Mouse (Mus musculus) CH12.LX (cell line): ENCODE data around the gene Gm20683. TPM values are rescaled to one million over a fixed set of nuclear protein-coding genes. Genes with fewer than 3 reads are reported as not detected.

Experiments
- DNase-seq: peaks from one replicate; pipeline ENCODE4 v3.0.0-alpha.2; 2013; ENCODE audit errors: extremely low read depth
- H3K27ac ChIP-seq: 2 replicates; pipeline ENCODE4 v1.5.1; 2012; ENCODE audit warnings: low read depth, mild to moderate bottlenecking, control low read depth, moderate library complexity; ENCODE audit not compliant: insufficient read depth
- H3K27me3 ChIP-seq: replicated peaks from 2 replicates; pipeline ENCODE3; 2012; ENCODE audit warnings: inconsistent platforms
- H3K36me3 ChIP-seq, 2 experiments: replicated peaks in 1 of 2; 2 replicates each; pipeline versions ENCODE3 to v1.6.1; 2012; ENCODE audit warnings: inconsistent platforms in 1 of 2, low read length in 1 of 2, mild to moderate bottlenecking in 1 of 2, mixed read lengths in 1 of 2, moderate library complexity in 1 of 2; ENCODE audit not compliant: control insufficient read depth in 1 of 2, insufficient read depth in 1 of 2
- H3K4me1 ChIP-seq, 2 experiments: 2 replicates each; pipeline ENCODE4 v1.6.1; 2012; ENCODE audit warnings: inconsistent platforms in 1 of 2, moderate library complexity in 1 of 2; ENCODE audit not compliant: insufficient read depth in 2 of 2, control insufficient read depth in 1 of 2
- H3K4me2 ChIP-seq: 2 replicates; pipeline ENCODE4 v1.6.1; 2012; ENCODE audit warnings: low read depth, mild to moderate bottlenecking, control low read depth; ENCODE audit not compliant: poor library complexity, insufficient read depth, severe bottlenecking
- H3K4me3 ChIP-seq, 3 experiments: fragments of 150-350 bp in 1 of 3; sonication (generic) in 1 of 3; replicated peaks in 1 of 3; 2 replicates each; pipeline versions ENCODE3 to v1.5.1; 2011 to 2012; ENCODE audit warnings: low read depth in 2 of 3, low read length in 2 of 3, mild to moderate bottlenecking in 2 of 3, moderate library complexity in 2 of 3, control low read depth in 1 of 3, improper control_type of control experiment in 1 of 3, inconsistent platforms in 1 of 3, mixed read lengths in 1 of 3; ENCODE audit not compliant: poor library complexity in 1 of 3
- H3K79me2 ChIP-seq: replicated peaks from 2 replicates; pipeline ENCODE4 v1.6.1; 2012; ENCODE audit warnings: mild to moderate bottlenecking, moderate library complexity; ENCODE audit not compliant: control insufficient read depth, poor library complexity, insufficient read depth, severe bottlenecking; ENCODE audit errors: extremely low read depth
- H3K9ac ChIP-seq: 2 replicates; pipeline ENCODE4 v1.6.1; 2012; ENCODE audit warnings: low read depth, mild to moderate bottlenecking, control low read depth, moderate library complexity; ENCODE audit not compliant: insufficient read depth
- H3K9me3 ChIP-seq: replicated peaks from 2 replicates; pipeline ENCODE3; 2012; ENCODE audit warnings: low read length, inconsistent platforms, mixed read lengths
- BHLHE40 ChIP-seq: IDR thresholded peaks from 2 replicates; pipeline ENCODE4 v1.6.1; 2011; ENCODE audit warnings: mild to moderate bottlenecking, low read depth, low read length, improper control_type of control experiment
- CHD2 ChIP-seq: IDR thresholded peaks from 2 replicates; pipeline ENCODE4 v1.6.1; 2011; ENCODE audit warnings: low read length, improper control_type of control experiment
- CTCF ChIP-seq, 2 experiments: IDR thresholded peaks in 1 of 2; conservative IDR thresholded peaks in 1 of 2; 2 replicates each; pipeline ENCODE4 v1.5.1; 2011 to 2012; ENCODE audit warnings: low read depth in 2 of 2, low read length in 2 of 2, improper control_type of control experiment in 1 of 2, inconsistent platforms in 1 of 2, mild to moderate bottlenecking in 1 of 2, moderate library complexity in 1 of 2
- ELF1 ChIP-seq: IDR thresholded peaks from 2 replicates; pipeline ENCODE4 v1.6.1; 2014; ENCODE audit warnings: low read depth, mild to moderate bottlenecking, inconsistent platforms, low read length, improper control_type of control experiment
- GABPA ChIP-seq: IDR thresholded peaks from 2 replicates; pipeline ENCODE4 v1.6.1; 2012; ENCODE audit warnings: low read depth, low read length, improper control_type of control experiment, inconsistent platforms; ENCODE audit not compliant: insufficient replicate concordance
- MEF2A ChIP-seq: IDR thresholded peaks from 2 replicates; pipeline ENCODE4 v1.6.1; 2014; ENCODE audit warnings: low read depth, mild to moderate bottlenecking, inconsistent platforms, low read length, improper control_type of control experiment, borderline replicate concordance
- MYC ChIP-seq: IDR thresholded peaks from 2 replicates; pipeline ENCODE4 v1.6.1; 2011; ENCODE audit warnings: low read depth, mild to moderate bottlenecking, improper control_type of control experiment, low read length
- NELFE ChIP-seq: IDR thresholded peaks from 2 replicates; pipeline ENCODE4 v1.6.1; 2011; ENCODE audit warnings: low read depth, low read length, improper control_type of control experiment
- NRF1 ChIP-seq: IDR thresholded peaks from 2 replicates; pipeline ENCODE4 v1.6.1; 2014; ENCODE audit warnings: low read depth, mild to moderate bottlenecking, inconsistent platforms, low read length, improper control_type of control experiment, moderate library complexity
- POLR2AphosphoS2 ChIP-seq: IDR thresholded peaks from 2 replicates; pipeline ENCODE4 v1.6.1; 2011; ENCODE audit warnings: low read depth, low read length, improper control_type of control experiment
- RAD21 ChIP-seq: IDR thresholded peaks from 2 replicates; pipeline ENCODE4 v1.6.1; 2011; ENCODE audit warnings: low read depth, mild to moderate bottlenecking, low read length, improper control_type of control experiment, moderate library complexity
- RCOR1 ChIP-seq: conservative IDR thresholded peaks from 2 replicates; pipeline ENCODE4 v1.6.1; 2012; ENCODE audit warnings: low read depth, mild to moderate bottlenecking, inconsistent platforms, low read length, improper control_type of control experiment
- SMC3 ChIP-seq: IDR thresholded peaks from 2 replicates; pipeline ENCODE4 v1.6.1; 2011; ENCODE audit warnings: low read depth, low read length, improper control_type of control experiment
- TBP ChIP-seq: conservative IDR thresholded peaks from 2 replicates; pipeline ENCODE4 v1.6.1; 2011; ENCODE audit warnings: low read depth, low read length, improper control_type of control experiment
- TCF12 ChIP-seq: IDR thresholded peaks from 2 replicates; pipeline ENCODE4 v1.6.1; 2014; ENCODE audit warnings: low read depth, mild to moderate bottlenecking, inconsistent platforms, low read length, improper control_type of control experiment
- UBTF ChIP-seq: IDR thresholded peaks from 2 replicates; pipeline ENCODE4 v1.6.1; 2012; ENCODE audit warnings: low read depth, mild to moderate bottlenecking, inconsistent platforms, low read length, improper control_type of control experiment, moderate library complexity
- USF1 ChIP-seq: IDR thresholded peaks from 2 replicates; pipeline ENCODE4 v1.6.1; 2014; ENCODE audit warnings: low read depth, mild to moderate bottlenecking, inconsistent platforms, low read length, improper control_type of control experiment
- USF2 ChIP-seq: conservative IDR thresholded peaks from 2 replicates; pipeline ENCODE4 v1.6.1; 2011; ENCODE audit warnings: low read depth, low read length, improper control_type of control experiment
- ZC3H11A ChIP-seq: IDR thresholded peaks from 2 replicates; pipeline ENCODE4 v1.6.1; 2012; ENCODE audit warnings: low read depth, mild to moderate bottlenecking, inconsistent platforms, low read length, improper control_type of control experiment
- ZKSCAN1 ChIP-seq: IDR thresholded peaks from 2 replicates; pipeline ENCODE4 v1.6.1; 2012; ENCODE audit warnings: low read depth, inconsistent platforms, low read length, improper control_type of control experiment, borderline replicate concordance
- ZMIZ1 ChIP-seq: IDR thresholded peaks from 2 replicates; pipeline ENCODE4 v1.6.1; 2012; ENCODE audit warnings: low read depth, mild to moderate bottlenecking, inconsistent platforms, low read length, improper control_type of control experiment
- ZNF384 ChIP-seq: IDR thresholded peaks from 2 replicates; pipeline ENCODE4 v1.6.1; 2012; ENCODE audit warnings: low read depth, low read length, improper control_type of control experiment, inconsistent platforms
- dilution Hi-C: fragments of 300-500 bp; cut with MboI; formaldehyde crosslinking; loops from 2 replicates; pipeline ENCODE4 v1.14.3; 2020; ENCODE audit warnings: low sequenced_read_pairs; ENCODE audit not compliant: extremely low pct_unique_long_range_greater_than_20kb, extremely low pct_ligation_motif_present
- in situ Hi-C: fragments of 300-500 bp; cut with MboI; formaldehyde crosslinking; loops from 3 replicates; pipeline ENCODE4 v1.14.3; 2019; ENCODE audit warnings: low sequenced_read_pairs, low pct_ligation_motif_present, low pct_unique_long_range_greater_than_20kb, mixed read lengths
- polyA plus RNA-seq: library from polyadenylated mRNA; unstranded; fragments of >175 nt; gene quantifications from 2 replicates; pipeline ENCODE4 v1.2.1, GENCODE M21; 2012; ENCODE audit warnings: low read depth; ENCODE audit not compliant: insufficient read length
- total RNA-seq, 2 experiments: library from RNA; depleted of rRNA; stranded (reverse); fragments of 300-350 nt in 1 of 2; fragments of >200 nt in 1 of 2; gene quantifications; 2 replicates each; pipeline ENCODE4 v1.2.3; 2012 to 2014

The Gm20683 gene
- total and polyA plus RNA-seq, 3 experiments, result 1.3 to 4.8 (median 3.8) TPM

DNA sequence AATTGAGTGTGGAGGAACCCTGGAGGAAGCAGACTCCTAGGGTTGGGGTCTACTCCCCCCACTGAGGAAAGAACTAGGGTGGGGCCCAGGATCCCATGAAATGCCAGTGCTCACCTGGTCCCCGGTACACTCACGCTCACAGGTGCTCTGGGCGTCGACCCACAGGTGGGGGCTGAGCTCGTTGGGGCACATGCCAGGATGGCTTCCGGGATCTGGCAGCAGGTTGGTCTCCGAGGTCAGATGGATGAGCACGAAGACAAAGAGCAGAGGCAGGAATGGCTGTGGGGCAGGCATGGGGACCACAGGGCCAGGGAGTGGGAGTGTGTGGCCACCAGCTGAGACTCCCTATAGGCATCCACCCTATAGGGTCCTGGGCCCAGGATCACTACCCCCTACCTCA is 38.2 kb upstream of the Gm20683 start (continued):
- no peak for TF ChIP-seq RCOR1

DNA sequence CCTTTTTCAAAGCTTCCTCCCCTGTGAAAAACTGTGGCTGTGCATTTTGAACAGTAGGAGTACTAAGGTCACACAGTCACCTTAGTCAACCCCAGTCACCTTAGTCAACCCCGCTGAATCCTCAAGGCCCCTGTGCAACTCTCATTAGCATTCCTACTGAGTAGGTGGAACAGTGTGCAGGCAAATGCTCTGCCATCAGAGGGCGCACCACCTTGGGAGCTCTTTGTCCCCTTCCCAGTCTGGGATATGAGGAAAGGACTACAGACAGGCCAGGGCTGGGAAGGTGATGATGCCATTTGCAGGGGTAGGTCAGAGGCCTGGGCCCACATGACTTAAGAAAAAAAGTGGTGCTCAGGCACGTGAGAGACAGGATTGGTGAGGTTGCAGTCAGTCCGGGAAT is 37.7 kb upstream of the Gm20683 start:
- in situ Hi-C loops (no loop called here), dilution Hi-C loops (no loop called here)
- Histone ChIP-seq H3K79me2 (no peaks in the 10 kb centered on the region), H3K4me1 (peaks cover 4 to 12% of the 10 kb centered on the region in 2 experiments), H3K9ac (no peak overlapping the region), H3K36me3 (peaks cover 51 to 77% of the 10 kb centered on the region in 2 experiments), H3K27ac (no peak overlapping the region), H3K4me2 (no peak overlapping the region), H3K9me3 (no peaks in the 10 kb centered on the region), H3K4me3 (no peak overlapping the region), H3K27me3 (no peaks in the 10 kb centered on the region)
- DNase-seq, result no peak
- TF ChIP-seq NRF1 (no peak), TBP (no peak), CTCF (conservative IDR thresholded peaks at IDR 0.05 in 1 of 2, IDR thresholded peaks at IDR 0.05 in 1 of 2; ENCODE audit: low read depth in 2 of 2, low read length in 2 of 2) (peak; percentile 22 to 45; a peak in 3 of 4 replicates), MYC (no peak), SMC3 (no peak), GABPA (no peak), POLR2AphosphoS2 (no peak), ZKSCAN1 (no peak)

DNA sequence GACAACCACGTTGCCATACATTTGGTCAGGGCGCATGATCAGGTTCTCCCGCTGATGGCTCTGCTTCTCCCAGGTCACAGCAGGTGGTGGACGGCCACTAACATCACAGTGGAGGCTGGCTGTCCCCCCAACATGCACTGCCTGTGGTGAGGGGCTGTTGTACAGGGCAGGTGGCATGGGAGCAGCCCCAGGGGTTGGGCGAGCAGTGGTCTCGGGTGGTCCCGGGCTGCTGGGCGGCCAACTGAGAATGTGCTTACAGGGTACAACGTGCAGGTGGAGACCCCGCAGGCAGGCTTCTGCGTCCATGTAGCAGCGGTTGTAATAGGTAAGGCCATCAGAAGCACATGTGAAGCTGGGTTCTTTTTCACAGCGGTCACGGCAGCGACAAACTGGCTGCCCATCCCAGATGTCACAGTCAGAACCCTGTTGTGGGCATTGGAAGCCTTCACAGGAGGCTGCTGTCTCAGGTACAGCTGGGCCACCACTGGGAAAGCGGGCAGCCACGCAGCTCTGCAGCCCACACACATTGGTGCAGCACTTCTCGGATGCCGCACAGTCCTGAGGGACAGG is 37.1 kb upstream of the Gm20683 start:
- in situ Hi-C loops, result no loop called here
- peaks cover 6 to 18% of the 10 kb centered on the region in 2 experiments for H3K4me1 ChIP-seq
- TF ChIP-seq USF2 (no peak), MYC (no peak), NRF1 (no peak), ZNF384 (no peak), BHLHE40 (no peak), RAD21 (no peak), UBTF (no peak), TCF12 (no peak), CHD2 (no peak), MEF2A (no peak), POLR2AphosphoS2 (no peak), ZMIZ1 (no peak), USF1 (no peak), ELF1 (no peak), NELFE (no peak), ZC3H11A (no peak)
- no peaks in the 10 kb centered on the region for H3K9me3 ChIP-seq
- dilution Hi-C loops, result no loop called here
- no peak overlapping the region for H3K4me3 ChIP-seq
- no peak overlapping the region for H3K4me2 ChIP-seq
- no peak overlapping the region for H3K27ac ChIP-seq
- no peak for DNase-seq
- H3K36me3 ChIP-seq, result peaks cover 45 to 71% of the 10 kb centered on the region in 2 experiments
- H3K79me2 ChIP-seq, result no peaks in the 10 kb centered on the region
- no peak overlapping the region for H3K9ac ChIP-seq
- H3K27me3 ChIP-seq, result no peaks in the 10 kb centered on the region
